Mouse (Mus musculus) embryonic facial prominence, embryonic 14.5 days (tissue): ENCODE data around the gene Gm7792. TPM values are rescaled to one million over a fixed set of nuclear protein-coding genes. Genes with fewer than 3 reads are reported as not detected.
"Not testable (repeated sequence)": the region's sequence is repeated elsewhere in the genome, so short reads cannot be mapped to it uniquely, and the experiment has no call there.

Source experiments
- ATAC-seq: fragments of 200-750 bp; cut with Nextera tagmentation; 2 replicates; pipeline ENCODE4 v1.8.0; 2017; ENCODE audit warnings: low read depth, moderate number of reproducible peaks, moderate TSS enrichment
- DNase-seq: peaks from one replicate; pipeline ENCODE4 v3.0.0-alpha.2; 2015; ENCODE audit warnings: low spot score
- H3K27ac ChIP-seq: fragments of 300-500 bp; sonication (generic); replicated peaks from 2 replicates; pipeline ENCODE4 v1.5.1; 2014; ENCODE audit warnings: low read depth, mild to moderate bottlenecking, low read length, moderate library complexity
- H3K27me3 ChIP-seq: fragments of 300-500 bp; sonication (generic); replicated peaks from 2 replicates; pipeline ENCODE4 v1.6.1; 2014; ENCODE audit warnings: low read length; ENCODE audit not compliant: control insufficient read depth, insufficient read depth
- H3K36me3 ChIP-seq: fragments of 300-500 bp; sonication (generic); 2 replicates; pipeline ENCODE4 v1.6.1; 2014; ENCODE audit warnings: low read length, mixed read lengths; ENCODE audit not compliant: control insufficient read depth, insufficient read depth
- H3K4me1 ChIP-seq: fragments of 300-500 bp; sonication (generic); 2 replicates; pipeline ENCODE4 v1.6.1; 2014; ENCODE audit warnings: antibody characterized with exemption, low read length; ENCODE audit not compliant: control insufficient read depth, insufficient read depth
- H3K4me2 ChIP-seq: fragments of 300-500 bp; sonication (generic); 2 replicates; pipeline ENCODE4 v1.6.1; 2014; ENCODE audit warnings: low read depth, mild to moderate bottlenecking, low read length, moderate library complexity, mixed read lengths
- H3K4me3 ChIP-seq: fragments of 300-500 bp; sonication (generic); 2 replicates; pipeline ENCODE4 v1.5.1; 2014; ENCODE audit warnings: low read depth, mild to moderate bottlenecking, low read length
- H3K9ac ChIP-seq: fragments of 300-500 bp; sonication (generic); 2 replicates; pipeline ENCODE4 v1.6.1; 2014; ENCODE audit warnings: low read depth, mild to moderate bottlenecking, low read length, moderate library complexity, mixed read lengths
- H3K9me3 ChIP-seq: fragments of 300-500 bp; sonication (generic); 2 replicates; pipeline ENCODE4 v1.6.1; 2016; ENCODE audit warnings: low read length; ENCODE audit not compliant: control insufficient read depth
- WGBS: fragments of 180-500 bp; shearing (Covaris S2); extraction: QIAGEN DNeasy Blood & Tissue Kit; methylation state at CpG from one replicate; pipeline ENCODE4 v1.1.7; 2014; 5-methylcytosine and 5-hydroxymethylcytosine counted together
- polyA plus RNA-seq: library from polyadenylated mRNA; unstranded; fragments of >200 nt; fragmentation: Nextera tagmentation; extraction: Ambion mirVana; gene quantifications from 2 replicates; pipeline ENCODE4 v1.2.1, GENCODE M21; 2014

The Gm7792 gene
- polyA plus RNA-seq: not detected in 2 replicates

GRCm38 (mm10) chr5:93843476-93843875, at the start of gene Gm7792:
TSS of gene Gm7792 (plus strand) at chr5:93843776.
- H3K4me3 ChIP-seq, H3K9ac ChIP-seq, H3K36me3 ChIP-seq, H3K27me3 ChIP-seq, H3K4me2 ChIP-seq, H3K27ac ChIP-seq, ATAC-seq, H3K4me1 ChIP-seq, H3K9me3 ChIP-seq, DNase-seq: not testable (repeated sequence)
- WGBS: no CpG with 5 or more reads among the region's 2 CpGs

Other genes with a start within 250 kb of the Gm7792 start
- gene C87414, start 172.2 kb upstream of the Gm7792 start, polyA plus RNA-seq: not detected in 2 replicates
- gene Gm16429, start 85.3 kb downstream of the Gm7792 start, polyA plus RNA-seq: not detected in 2 replicates
- gene BC061212, start 226.8 kb downstream of the Gm7792 start, polyA plus RNA-seq: not detected in 2 replicates
- gene Gm6351, start 232.6 kb downstream of the Gm7792 start, polyA plus RNA-seq: not detected in 2 replicates